Mouse (Mus musculus) lung, adult 2 months (tissue): ENCODE results near the gene Grm8.

ENCODE experiments used
- CTCF ChIP-seq: fragments of 200-500 bp; IDR thresholded peaks from 2 replicates; pipeline ENCODE4 v1.5.1; 2011; ENCODE audit warnings: mild to moderate bottlenecking, low read length, control low read depth; ENCODE audit not compliant: insufficient read depth
- POLR2A ChIP-seq: fragments of 200-500 bp; IDR thresholded peaks from 2 replicates; pipeline ENCODE4 v1.6.1; 2011; ENCODE audit warnings: low read depth, mild to moderate bottlenecking, control low read depth, low read length, borderline replicate concordance; ENCODE audit errors: extremely low read depth

- TF ChIP-seq CTCF (no peak), POLR2A (no peak)
Observed at GRCm38 (mm10) chr6:28114916-28115315, 20.1 kb downstream of the Grm8 start.
